Mouse (Mus musculus) C2C12 (cell line): ENCODE measurements around the gene Gm26602. TPM values are rescaled to one million over a fixed set of nuclear protein-coding genes. Genes with fewer than 3 reads are reported as not detected.

Source experiments
- H3K27me3 ChIP-seq: one replicate; pipeline ENCODE4 v1.6.1; 2011; ENCODE audit not compliant: control insufficient read depth, insufficient read depth, insufficient read length
- H3K36me3 ChIP-seq: one replicate; pipeline ENCODE4 v1.6.1; 2011; ENCODE audit not compliant: control insufficient read depth, insufficient read depth
- H3K4me3 ChIP-seq: one replicate; pipeline ENCODE4 v1.5.1; 2011; ENCODE audit warnings: mild to moderate bottlenecking, control low read depth; ENCODE audit not compliant: poor library complexity, insufficient read depth, severe bottlenecking
- H3K79me2 ChIP-seq: one replicate; pipeline ENCODE4 v1.6.1; 2011; ENCODE audit not compliant: control insufficient read depth, insufficient read depth
- H3K79me3 ChIP-seq: one replicate; pipeline ENCODE4 v1.6.1; 2011; ENCODE audit warnings: low read depth, control low read depth
- H3ac ChIP-seq: one replicate; pipeline ENCODE3; 2011; ENCODE audit warnings: low read depth; ENCODE audit not compliant: control insufficient read depth, insufficient read length
- CEBPB ChIP-seq: IDR thresholded peaks from one replicate; pipeline ENCODE4 v1.6.1; 2011; ENCODE audit warnings: low read depth, mild to moderate bottlenecking, control low read depth, moderate library complexity
- CTCF ChIP-seq: IDR thresholded peaks from one replicate; pipeline ENCODE4 v1.5.1; 2011; ENCODE audit not compliant: control insufficient read depth, insufficient read depth, insufficient read length
- FOSL1 ChIP-seq: IDR thresholded peaks from one replicate; pipeline ENCODE4 v1.8.0; 2011; ENCODE audit warnings: mild to moderate bottlenecking, low read length; ENCODE audit not compliant: poor library complexity, insufficient read depth, severe bottlenecking
- MAX ChIP-seq: IDR thresholded peaks from one replicate; pipeline ENCODE4 v1.6.1; 2011; ENCODE audit warnings: mild to moderate bottlenecking, control low read depth
- MYOD1 ChIP-seq: IDR thresholded peaks from one replicate; pipeline ENCODE4 v1.6.1; 2011; ENCODE audit warnings: low read depth; ENCODE audit not compliant: control insufficient read depth, insufficient read length
- MYOG ChIP-seq: IDR thresholded peaks from one replicate; pipeline ENCODE4 v1.6.1; 2011; ENCODE audit not compliant: control insufficient read depth, insufficient read length; ENCODE audit errors: extremely low read depth
- USF1 ChIP-seq: IDR thresholded peaks from one replicate; pipeline ENCODE4 v1.6.1; 2011; ENCODE audit warnings: low read depth, mild to moderate bottlenecking, control low read depth, moderate library complexity
- polyA plus RNA-seq: library from polyadenylated mRNA; unstranded; fragments of >200 nt; fragmentation: generic; extraction: Trizol; gene quantifications from one replicate; pipeline ENCODE4 v1.2.1, GENCODE M21; 2012; ENCODE audit warnings: missing spikeins

Gene Gm26602
- polyA plus RNA-seq, 1 experiment = not detected

DNA sequence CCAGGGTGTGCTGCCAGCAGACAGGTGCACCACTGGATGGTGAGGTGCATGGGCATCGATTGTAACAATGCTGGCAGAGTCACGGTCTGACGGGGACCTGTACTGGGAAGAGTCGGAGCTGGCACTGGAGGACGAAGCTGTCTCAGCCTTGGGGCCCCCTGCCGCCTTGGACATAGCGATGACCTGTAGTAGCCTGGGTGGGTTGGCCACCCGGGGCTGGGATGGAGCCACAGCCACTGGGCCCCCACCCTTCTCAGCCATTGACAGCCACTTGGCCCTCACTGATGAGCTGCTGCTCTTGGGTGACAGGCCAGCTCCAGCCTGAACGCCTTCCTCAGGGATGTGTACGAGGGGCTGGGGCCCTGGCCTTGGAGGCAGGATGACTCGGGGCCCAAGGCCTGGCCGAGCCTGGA, 45.5 kb upstream of the Gm26602 start:
- Histone ChIP-seq H3K79me3 (peaks cover 14% of the 10 kb centered on the region), H3K4me3 (no peak overlapping the region), H3K79me2 (peaks cover 25% of the 10 kb centered on the region), H3K36me3 (peaks cover 48% of the 10 kb centered on the region), H3ac (no peak overlapping the region), H3K27me3 (no peaks in the 10 kb centered on the region)
- TF ChIP-seq MAX (no peak), CEBPB (no peak), FOSL1 (no peak), CTCF (no peak), MYOG (no peak), MYOD1 (no peak), USF1 (no peak)

DNA sequence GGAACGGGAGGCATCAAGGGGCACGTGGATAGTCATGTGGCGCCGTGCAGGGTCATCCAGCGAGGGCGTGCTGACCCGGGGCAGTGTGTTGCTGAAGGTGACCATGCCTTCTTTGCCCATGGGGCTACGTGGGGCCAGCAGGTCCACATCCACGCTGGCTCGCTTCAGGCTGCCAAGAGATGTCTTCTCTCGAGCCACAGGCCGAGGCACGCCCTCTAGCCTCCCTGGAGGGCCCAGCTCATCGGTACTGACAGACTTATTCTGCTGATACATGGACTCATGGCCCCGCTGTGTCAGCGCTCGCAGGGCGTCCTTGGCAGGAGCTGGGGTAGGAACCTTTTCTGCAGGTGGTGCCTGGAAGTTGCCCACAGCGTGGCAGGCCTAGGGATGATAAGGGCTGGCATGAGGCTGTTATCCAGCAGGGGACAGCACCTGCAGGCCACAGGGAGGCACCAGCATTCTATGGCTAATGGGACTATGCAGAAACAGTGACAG, 44.8 kb upstream of the Gm26602 start:
- Histone ChIP-seq H3K79me2 (peaks cover 18% of the 10 kb centered on the region), H3K4me3 (no peak overlapping the region), H3ac (no peak overlapping the region), H3K79me3 (peaks cover 9% of the 10 kb centered on the region), H3K36me3 (peaks cover 42% of the 10 kb centered on the region), H3K27me3 (no peaks in the 10 kb centered on the region)
- TF ChIP-seq CTCF (peak; percentile 21), USF1 (no peak), FOSL1 (no peak), MYOD1 (no peak), MYOG (no peak)

DNA sequence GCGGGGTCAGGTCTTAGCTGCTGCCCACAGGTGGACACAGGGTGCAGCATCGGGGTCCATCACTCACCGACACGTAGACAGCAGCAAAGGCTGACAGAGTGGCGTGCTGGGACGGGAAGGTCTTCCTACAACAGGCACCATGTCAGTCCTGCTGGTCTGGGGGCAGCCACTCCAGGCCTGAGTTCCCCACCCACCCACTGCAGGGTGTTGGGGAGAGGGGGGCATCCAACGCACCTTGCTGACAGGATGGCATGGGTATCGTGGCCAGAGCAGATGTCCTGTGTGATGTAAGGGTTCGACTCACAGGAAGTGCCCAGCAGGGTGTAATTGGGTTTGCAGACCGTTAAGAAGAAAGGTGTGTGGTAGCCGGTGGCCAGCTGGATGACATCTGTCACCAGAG, 44.1 kb upstream of the Gm26602 start:
- Histone ChIP-seq H3K79me3 (peaks cover 4% of the 10 kb centered on the region), H3K4me3 (no peak overlapping the region), H3K79me2 (peaks cover 11% of the 10 kb centered on the region), H3K27me3 (no peaks in the 10 kb centered on the region), H3ac (no peak overlapping the region), H3K36me3 (peaks cover 34% of the 10 kb centered on the region)
- TF ChIP-seq USF1 = no peak
- no peak for TF ChIP-seq CEBPB
- no peak for TF ChIP-seq CTCF
- no peak for TF ChIP-seq MAX
- TF ChIP-seq MYOG = no peak
- no peak for TF ChIP-seq FOSL1
- no peak for TF ChIP-seq MYOD1

DNA sequence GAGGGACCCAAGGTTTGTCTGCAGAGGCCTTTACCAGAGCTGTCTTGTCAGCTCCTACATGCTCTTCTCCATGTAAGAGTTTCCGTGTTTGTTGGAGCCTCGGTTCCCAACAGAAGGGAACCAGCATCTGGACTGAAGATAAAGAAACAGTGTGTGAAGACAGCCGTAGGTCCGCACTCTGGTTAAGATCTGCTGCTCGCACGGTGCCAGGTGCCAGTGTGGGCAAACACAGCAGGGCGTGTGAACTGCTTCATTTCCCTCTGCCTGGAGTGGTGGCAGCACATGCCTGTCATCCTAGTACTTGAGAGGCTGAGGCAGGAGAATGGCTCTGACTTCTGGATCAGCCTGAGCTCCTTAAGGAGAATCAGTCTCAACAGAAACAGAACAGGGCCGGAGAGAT, 38.8 kb upstream of the Gm26602 start:
- Histone ChIP-seq H3ac (no peak overlapping the region), H3K4me3 (no peak overlapping the region), H3K36me3 (no peaks in the 10 kb centered on the region), H3K27me3 (no peaks in the 10 kb centered on the region), H3K79me3 (no peaks in the 10 kb centered on the region), H3K79me2 (no peaks in the 10 kb centered on the region)
- TF ChIP-seq FOSL1 (no peak), CEBPB (no peak), USF1 (no peak), CTCF (no peak), MYOD1 (no peak), MAX (no peak), MYOG (no peak)

DNA sequence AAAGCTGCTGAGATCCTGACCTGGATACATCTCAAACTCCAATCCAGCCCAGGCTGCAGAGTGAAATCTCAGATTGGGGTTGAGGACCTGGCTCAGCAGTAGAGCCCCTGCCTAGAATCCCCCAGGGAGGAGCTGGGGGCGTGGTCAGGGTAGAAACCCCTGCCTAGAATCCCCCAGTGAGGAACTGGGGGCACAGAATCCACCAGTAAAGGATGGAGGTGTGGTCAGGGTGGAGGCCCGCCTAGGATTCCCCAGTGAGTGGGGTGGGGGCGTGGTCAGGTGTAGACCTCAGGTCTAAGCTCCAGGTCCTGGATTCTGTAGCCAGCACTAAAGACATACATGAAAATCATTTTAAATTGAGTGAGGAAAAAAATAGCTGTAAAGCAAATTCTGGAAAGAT, 37.8 kb upstream of the Gm26602 start:
- Histone ChIP-seq H3K79me3 (no peaks in the 10 kb centered on the region), H3K36me3 (no peaks in the 10 kb centered on the region), H3K4me3 (no peak overlapping the region), H3K79me2 (no peaks in the 10 kb centered on the region), H3ac (no peak overlapping the region), H3K27me3 (no peaks in the 10 kb centered on the region)
- TF ChIP-seq USF1 (no peak), MAX (no peak), CTCF (no peak), CEBPB (no peak)

DNA sequence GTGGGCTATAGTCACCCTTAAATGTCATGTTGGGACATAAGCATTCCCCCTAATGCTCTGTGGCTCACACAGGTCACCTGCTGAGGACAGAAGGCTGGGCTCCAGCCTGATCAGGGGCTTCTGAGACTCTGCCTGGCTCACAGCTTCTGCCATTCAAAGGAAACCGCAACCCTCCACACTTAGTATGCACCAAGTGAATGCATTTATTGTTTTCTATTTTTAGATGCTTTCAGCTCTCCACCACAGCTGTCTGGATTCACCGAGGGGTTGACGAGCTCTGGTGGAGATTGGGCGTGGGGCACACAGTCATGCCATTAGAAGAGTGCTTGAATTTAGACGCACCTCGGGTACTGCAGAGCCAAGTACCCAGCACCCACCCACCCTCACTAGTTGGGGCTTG, 37.3 kb upstream of the Gm26602 start:
- no peaks in the 10 kb centered on the region for H3K79me3 ChIP-seq
- no peak overlapping the region for H3ac ChIP-seq
- no peaks in the 10 kb centered on the region for H3K27me3 ChIP-seq
- no peak overlapping the region for H3K4me3 ChIP-seq
- H3K36me3 ChIP-seq = no peaks in the 10 kb centered on the region
- no peaks in the 10 kb centered on the region for H3K79me2 ChIP-seq
- TF ChIP-seq CTCF = no peak
- no peak for TF ChIP-seq FOSL1
- TF ChIP-seq MYOG = no peak
- TF ChIP-seq MYOD1 = no peak
- TF ChIP-seq MAX = no peak
- TF ChIP-seq USF1 = no peak
- no peak for TF ChIP-seq CEBPB
